15 mouse cellular contexts compared by ENCODE assay signal in genomic region chr13:52037218-52037617, GRCm38 (mm10).
DNase-seq lines count a peak whose midpoint lies in the region; ATAC-seq and TF ChIP-seq lines count a peak whose summit lies in the region.
"Had no signal": no experiment of that assay in that cellular context is flagged by ENCODE, and none has a peak within 500 bp of the region (broad histone marks: within the 10 kb centered on the region; RNA-seq: fewer than 3 reads in every experiment).

No protein-coding gene starts in this region.

- H3K4me2 ChIP-seq in kidney, postnatal 0 days (ENCODE audit: low read length), result no peak overlapping the region
- H3K4me2 ChIP-seq: heart, embryonic 12.5 days; liver, embryonic 15.5 days; neural tube, embryonic 13.5 days had no signal

- no peak for TF ChIP-seq CTCF in kidney, postnatal 0 days (IDR thresholded peaks at IDR 0.05; ENCODE audit: low read depth)

- H3K4me3 ChIP-seq in kidney, postnatal 0 days (replicated peaks; ENCODE audit: low read depth, low read length), result no peak overlapping the region
- H3K4me3 ChIP-seq: forebrain, embryonic 10.5 days; heart, embryonic 12.5 days; liver, embryonic 15.5 days; neural tube, embryonic 13.5 days had no signal

- H3K27me3 ChIP-seq in kidney, postnatal 0 days (ENCODE audit: insufficient read depth, low read length), result no peaks in the 10 kb centered on the region
- H3K27me3 ChIP-seq: heart, embryonic 12.5 days; liver, embryonic 15.5 days; neural tube, embryonic 13.5 days had no signal

- WGBS in kidney, postnatal 0 days, result 49% methylated on average over 13 of the region's 13 CpGs
- WGBS in large intestine, adult 2 months, result 30% methylated on average over 13 of the region's 13 CpGs

- peak; percentile 63 for ATAC-seq in kidney, postnatal 0 days (replicated peaks; ENCODE audit: low FRiP score, low read depth)

- no peaks in the 10 kb centered on the region for H3K36me3 ChIP-seq in kidney, postnatal 0 days (ENCODE audit: insufficient read depth, low read length)
- H3K36me3 ChIP-seq: forebrain, embryonic 10.5 days; heart, embryonic 12.5 days; liver, embryonic 15.5 days; neural tube, embryonic 13.5 days had no signal

- H3K4me1 ChIP-seq in kidney, postnatal 0 days (replicated peaks; ENCODE audit: insufficient read depth, low read length), result peaks cover 12% of the 10 kb centered on the region; the same call in 1 of the 2 replicates

- no peak for DNase-seq in kidney, postnatal 0 days (ENCODE audit: low spot score)
- no peak for DNase-seq in kidney, adult 11 months
- peak; percentile 92 for DNase-seq in adipocyte (ENCODE audit: low spot score)
- peak; percentile 65 to 68 for DNase-seq in adrenal gland, postnatal 36 days
- peak; percentile 55 for DNase-seq in large intestine, adult 2 months (ENCODE audit: low read depth, low spot score)
- no peak for DNase-seq in thymus, postnatal 25 days
- no peak for DNase-seq in cerebellum, postnatal 36 days
- DNase-seq: cerebellum, adult 9-11 months; gastrocnemius, postnatal 10 days; heart, postnatal 36 days; lung, postnatal 14 days had no signal

- no peak overlapping the region for H3K9ac ChIP-seq in kidney, postnatal 0 days (ENCODE audit: low read depth, low read length)
- H3K9ac ChIP-seq: heart, embryonic 12.5 days; liver, embryonic 15.5 days; neural tube, embryonic 13.5 days had no signal

- H3K9me3 ChIP-seq in kidney, postnatal 0 days (replicated peaks; ENCODE audit: low read length), result no peaks in the 10 kb centered on the region
- H3K9me3 ChIP-seq: forebrain, embryonic 10.5 days; heart, embryonic 12.5 days; liver, embryonic 15.5 days; neural tube, embryonic 13.5 days had no signal

- H3K27ac ChIP-seq in kidney, postnatal 0 days, result no peak overlapping the region
- H3K27ac ChIP-seq: forebrain, embryonic 10.5 days; liver, embryonic 15.5 days; neural tube, embryonic 13.5 days had no signal

Comparison
In these comparisons a context has a peak if more than half of its experiments do, and no peak if none do; other contexts are left out.
1. DNase-seq: peak in adipocyte (single experiment), adrenal gland, postnatal 36 days (2 of 2) and large intestine, adult 2 months (single experiment); none in kidney, postnatal 0 days (single experiment), kidney, adult 11 months (single experiment), thymus, postnatal 25 days (single experiment) and cerebellum, postnatal 36 days (0 of 2).